Mouse (Mus musculus) neural tube, embryonic 14.5 days (tissue): ENCODE data around the gene Ndufa8. TPM values are rescaled to one million over a fixed set of nuclear protein-coding genes. Genes with fewer than 3 reads are reported as not detected.

ENCODE experiments used
- ATAC-seq: fragments of 200-750 bp; cut with Nextera tagmentation; 2 replicates; pipeline ENCODE4 v1.8.0; 2017; ENCODE audit warnings: low read depth, mild to moderate bottlenecking, moderate TSS enrichment, moderate library complexity
- H3K27ac ChIP-seq: fragments of 300-500 bp; sonication (generic); 2 replicates; pipeline ENCODE4 v1.5.1; 2014; ENCODE audit warnings: low read depth, mild to moderate bottlenecking, control low read depth, low read length, moderate library complexity, mixed read lengths
- H3K27me3 ChIP-seq: fragments of 300-500 bp; sonication (generic); 2 replicates; pipeline ENCODE4 v1.6.1; 2014; ENCODE audit warnings: low read length; ENCODE audit not compliant: control insufficient read depth, insufficient read depth
- H3K36me3 ChIP-seq: fragments of 300-500 bp; sonication (generic); 2 replicates; pipeline ENCODE4 v1.6.1; 2014; ENCODE audit warnings: low read length, mixed read lengths; ENCODE audit not compliant: control insufficient read depth, insufficient read depth
- H3K4me1 ChIP-seq: fragments of 300-500 bp; sonication (generic); 2 replicates; pipeline ENCODE4 v1.6.1; 2014; ENCODE audit warnings: low read length; ENCODE audit not compliant: control insufficient read depth, insufficient read depth
- H3K4me2 ChIP-seq: fragments of 300-500 bp; sonication (generic); 2 replicates; pipeline ENCODE4 v1.6.1; 2014; ENCODE audit warnings: mild to moderate bottlenecking, low read depth, low read length, control low read depth
- H3K4me3 ChIP-seq: fragments of 300-500 bp; sonication (generic); 2 replicates; pipeline ENCODE4 v1.5.1; 2014; ENCODE audit warnings: low read depth, low read length, control low read depth, mixed read lengths
- H3K9ac ChIP-seq: fragments of 300-500 bp; sonication (generic); replicated peaks from 2 replicates; pipeline ENCODE4 v1.6.1; 2014; ENCODE audit warnings: low read depth, mild to moderate bottlenecking, control low read depth, low read length, mixed read lengths
- H3K9me3 ChIP-seq: fragments of 300-500 bp; sonication (generic); 2 replicates; pipeline ENCODE4 v1.6.1; 2016; ENCODE audit warnings: low read length; ENCODE audit not compliant: control insufficient read depth
- WGBS: fragments of 180-500 bp; shearing (Covaris S2); extraction: QIAGEN DNeasy Blood & Tissue Kit; methylation state at CpG from one replicate; pipeline ENCODE4 v1.1.7; 2014; 5-methylcytosine and 5-hydroxymethylcytosine counted together
- polyA plus RNA-seq: library from polyadenylated mRNA; unstranded; fragments of >200 nt; fragmentation: Nextera tagmentation; extraction: Ambion mirVana; gene quantifications from 2 replicates; pipeline ENCODE4 v1.2.1, GENCODE M21; 2014

Gene Ndufa8
- polyA plus RNA-seq, 1 experiment from 2014 or later: 344 TPM

- 79% methylated on average over 7 of the region's 7 CpGs for WGBS
- Histone ChIP-seq H3K36me3 (peaks cover 4% of the 10 kb centered on the region; the same call in 1 of the 2 replicates), H3K4me1 (no peaks in the 10 kb centered on the region), H3K9ac (no peak overlapping the region), H3K4me3 (no peak overlapping the region), H3K27me3 (no peaks in the 10 kb centered on the region), H3K4me2 (no peak overlapping the region), H3K27ac (no peak overlapping the region), H3K9me3 (no peaks in the 10 kb centered on the region)
- ATAC-seq: no peak
These were observed 15.2 kb downstream of the Ndufa8 start for GRCm38 (mm10) chr2:36033966-36034365.

- Histone ChIP-seq H3K36me3 (no peaks in the 10 kb centered on the region), H3K9ac (no peak overlapping the region), H3K4me3 (no peak overlapping the region), H3K4me1 (no peaks in the 10 kb centered on the region), H3K27me3 (no peaks in the 10 kb centered on the region), H3K27ac (no peak overlapping the region), H3K4me2 (no peak overlapping the region), H3K9me3 (no peaks in the 10 kb centered on the region)
- 77% methylated on average over 7 of the region's 7 CpGs for WGBS
- ATAC-seq: no peak
These were observed 16.3 kb downstream of the Ndufa8 start for GRCm38 (mm10) chr2:36032884-36033283.

- 80% methylated on average over 3 of the region's 3 CpGs for WGBS
- Histone ChIP-seq H3K27ac (no peak overlapping the region), H3K4me3 (no peak overlapping the region), H3K9ac (no peak overlapping the region), H3K4me2 (no peak overlapping the region), H3K36me3 (no peaks in the 10 kb centered on the region), H3K4me1 (peaks cover 4% of the 10 kb centered on the region; the same call in 1 of the 2 replicates), H3K27me3 (no peaks in the 10 kb centered on the region), H3K9me3 (no peaks in the 10 kb centered on the region)
- no peak for ATAC-seq
These were observed 25.9 kb downstream of the Ndufa8 start for GRCm38 (mm10) chr2:36023291-36023690.

- H3K27me3 ChIP-seq: no peaks in the 10 kb centered on the region
- ATAC-seq: peak; percentile 84
- 0 out of 2 replicates have a peak overlapping the region, but pooled peaks have one; percentile 10 for H3K4me3 ChIP-seq
- WGBS: 8% methylated on average over 32 of the region's 32 CpGs
- H3K4me1 ChIP-seq: peaks cover 4% of the 10 kb centered on the region; the same call in 1 of the 2 replicates
- H3K36me3 ChIP-seq: no peaks in the 10 kb centered on the region
- H3K9me3 ChIP-seq: no peaks in the 10 kb centered on the region
- H3K9ac ChIP-seq: 0 out of 2 replicates have a peak overlapping the region, but pooled peaks have one; percentile 11
- no peak overlapping the region for H3K27ac ChIP-seq
- H3K4me2 ChIP-seq: peak overlapping the region; percentile 52
These were observed 27.6 kb downstream of the Ndufa8 start for GRCm38 (mm10) chr2:36021385-36022159.

GRCm38 (mm10) chr2:36013010-36013409 is 36.2 kb downstream of the Ndufa8 start:
- Histone ChIP-seq H3K27me3 (no peaks in the 10 kb centered on the region), H3K36me3 (no peaks in the 10 kb centered on the region), H3K4me3 (no peak overlapping the region), H3K9ac (no peak overlapping the region), H3K4me1 (peaks cover 3% of the 10 kb centered on the region; the same call in 1 of the 2 replicates), H3K9me3 (no peaks in the 10 kb centered on the region), H3K27ac (no peak overlapping the region), H3K4me2 (no peak overlapping the region)
- 55% methylated on average over 12 of the region's 12 CpGs for WGBS
- ATAC-seq: no peak

GRCm38 (mm10) chr2:36011331-36011825 is 37.8 kb downstream of the Ndufa8 start:
- Histone ChIP-seq H3K4me2 (peak overlapping the region; percentile 77), H3K9me3 (no peaks in the 10 kb centered on the region), H3K4me1 (peaks cover 3% of the 10 kb centered on the region; the same call in 1 of the 2 replicates), H3K9ac (peak overlapping the region; percentile 50), H3K4me3 (peak overlapping the region; percentile 38), H3K27me3 (no peaks in the 10 kb centered on the region), H3K27ac (no peak overlapping the region), H3K36me3 (no peaks in the 10 kb centered on the region)
- ATAC-seq: peak; percentile 15; the same call in 1 of the 2 replicates
- WGBS: under 1% methylated on average over 44 of the region's 44 CpGs

- no peak overlapping the region; the same call in 1 of the 2 replicates for H3K4me2 ChIP-seq
- H3K36me3 ChIP-seq: no peaks in the 10 kb centered on the region
- no peaks in the 10 kb centered on the region for H3K27me3 ChIP-seq
- H3K9me3 ChIP-seq: no peaks in the 10 kb centered on the region
- peaks cover 3% of the 10 kb centered on the region; the same call in 1 of the 2 replicates for H3K4me1 ChIP-seq
- WGBS: 41% methylated on average over 8 of the region's 8 CpGs
- no peak overlapping the region for H3K4me3 ChIP-seq
- no peak overlapping the region for H3K9ac ChIP-seq
- H3K27ac ChIP-seq: no peak overlapping the region
- no peak for ATAC-seq
These were observed 38.6 kb downstream of the Ndufa8 start for GRCm38 (mm10) chr2:36010579-36010978.

- H3K4me1 ChIP-seq: peaks cover 3% of the 10 kb centered on the region; the same call in 1 of the 2 replicates
- H3K4me2 ChIP-seq: no peak overlapping the region
- H3K27me3 ChIP-seq: no peaks in the 10 kb centered on the region
- H3K27ac ChIP-seq: no peak overlapping the region
- H3K9me3 ChIP-seq: no peaks in the 10 kb centered on the region
- H3K4me3 ChIP-seq: no peak overlapping the region
- 20% methylated on average over 4 of the region's 4 CpGs for WGBS
- no peak overlapping the region for H3K9ac ChIP-seq
- ATAC-seq: peak; percentile 62
- H3K36me3 ChIP-seq: no peaks in the 10 kb centered on the region
These were observed 39.8 kb downstream of the Ndufa8 start for GRCm38 (mm10) chr2:36009386-36009785.

GRCm38 (mm10) chr2:36008071-36008470 is 41.1 kb downstream of the Ndufa8 start:
- Histone ChIP-seq H3K4me3 (no peak overlapping the region), H3K36me3 (no peaks in the 10 kb centered on the region), H3K9me3 (no peaks in the 10 kb centered on the region), H3K27ac (no peak overlapping the region), H3K4me1 (peaks cover 3% of the 10 kb centered on the region; the same call in 1 of the 2 replicates), H3K4me2 (no peak overlapping the region), H3K9ac (no peak overlapping the region), H3K27me3 (no peaks in the 10 kb centered on the region)
- no peak for ATAC-seq
- 38% methylated on average over 1 of the region's 1 CpGs for WGBS
